Mouse (Mus musculus) ovary, adult 2 months (tissue): ENCODE data around the gene Gm21891. TPM values are rescaled to one million over a fixed set of nuclear protein-coding genes. Genes with fewer than 3 reads are reported as not detected.

Experiments
- polyA plus RNA-seq: library from polyadenylated mRNA; depleted of rRNA; stranded (reverse); fragments of >200 nt; gene quantifications from 2 replicates; pipeline ENCODE4 v1.2.3, GENCODE M21; 2012; rRNA removed

Gm21891 gene
- polyA plus RNA-seq = not detected in 2 replicates

DNA sequence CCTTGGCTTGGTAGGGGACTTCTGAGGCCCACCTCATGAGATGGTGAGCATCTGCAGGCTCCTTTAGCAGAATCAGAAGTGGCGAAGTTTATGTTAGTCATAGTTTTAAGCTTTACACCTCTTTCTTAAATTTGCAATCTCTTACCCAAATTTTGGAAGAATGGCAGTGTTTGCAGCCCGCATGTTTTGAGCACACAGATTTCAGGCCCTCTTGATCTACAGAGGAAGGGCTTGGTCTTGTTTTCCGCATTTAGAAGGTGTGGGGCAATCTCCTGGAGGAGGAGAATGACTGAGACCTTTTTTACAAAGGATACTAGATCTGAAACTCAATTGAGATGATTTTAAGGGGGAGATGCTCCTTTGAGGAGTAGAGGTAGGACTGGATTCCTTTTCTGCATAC lies at the start of gene Gm21891:
Gm21891 (minus strand) TSS at position 101 of the 400 bp plus-strand sequence.

GRCm38 (mm10) chrY:13161668-13162067 lies 28.4 kb upstream of the Gm21891 start, which contains the start of gene Gm21425:
Gene Gm21425 (plus strand): TSS chrY:13161968.

Other genes starting within 250 kb of the Gm21891 start
- gene Gm20807, start 90.6 kb downstream of the Gm21891 start, polyA plus RNA-seq = not detected in 2 replicates
- gene Gm21425, start 28.5 kb upstream of the Gm21891 start, polyA plus RNA-seq = not detected in 2 replicates
- not detected in 2 replicates for gene Gm21828, start 90.4 kb upstream of the Gm21891 start, polyA plus RNA-seq
- not detected in 2 replicates for gene Gm21440, start 118.9 kb upstream of the Gm21891 start, polyA plus RNA-seq
- gene Gm21454, start 119.0 kb upstream of the Gm21891 start, polyA plus RNA-seq = not detected in 2 replicates
- not detected in 2 replicates for gene Gm21725, start 215.6 kb upstream of the Gm21891 start, polyA plus RNA-seq